Mouse (Mus musculus) small intestine, adult 2 months (tissue): Measurements from ENCODE around the gene Cfap43.

ENCODE experiments used
- CTCF ChIP-seq: fragments of 200-500 bp; IDR thresholded peaks from 2 replicates; pipeline ENCODE4 v1.5.1; 2012; ENCODE audit warnings: low read depth, mild to moderate bottlenecking, control low read depth, inconsistent platforms, low read length, moderate library complexity, mixed read lengths; ENCODE audit not compliant: insufficient replicate concordance, insufficient read length; ENCODE audit errors: extremely low read depth
- POLR2A ChIP-seq: fragments of 200-500 bp; IDR thresholded peaks from 2 replicates; pipeline ENCODE4 v1.6.1; 2012; ENCODE audit warnings: low read depth, mild to moderate bottlenecking, control low read depth, inconsistent platforms, low read length, moderate library complexity

DNA sequence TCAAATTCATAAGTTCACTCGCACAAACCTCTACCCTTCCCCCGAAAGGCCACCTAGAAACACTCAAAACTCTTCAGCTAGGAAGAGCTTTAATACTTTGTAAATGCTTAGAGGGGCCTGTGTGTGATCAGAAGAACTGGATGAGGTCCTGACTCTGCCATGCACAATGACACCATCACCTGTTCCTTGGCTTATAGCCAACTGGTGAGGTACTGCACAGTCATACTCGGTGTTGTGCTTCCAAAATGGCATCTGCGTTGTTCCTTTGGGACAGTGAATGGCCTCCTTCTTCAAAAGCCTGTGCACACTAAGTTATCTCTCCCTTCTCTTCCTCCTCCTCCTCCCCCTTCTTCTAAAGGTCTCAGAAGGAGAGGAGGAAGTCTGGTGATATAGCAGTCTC lies 8.3 kb downstream of the Cfap43 start:
- TF ChIP-seq CTCF (no peak), POLR2A (no peak)
